Mouse (Mus musculus): Measurements from ENCODE around the gene Faf1.

Gene Faf1

DNA sequence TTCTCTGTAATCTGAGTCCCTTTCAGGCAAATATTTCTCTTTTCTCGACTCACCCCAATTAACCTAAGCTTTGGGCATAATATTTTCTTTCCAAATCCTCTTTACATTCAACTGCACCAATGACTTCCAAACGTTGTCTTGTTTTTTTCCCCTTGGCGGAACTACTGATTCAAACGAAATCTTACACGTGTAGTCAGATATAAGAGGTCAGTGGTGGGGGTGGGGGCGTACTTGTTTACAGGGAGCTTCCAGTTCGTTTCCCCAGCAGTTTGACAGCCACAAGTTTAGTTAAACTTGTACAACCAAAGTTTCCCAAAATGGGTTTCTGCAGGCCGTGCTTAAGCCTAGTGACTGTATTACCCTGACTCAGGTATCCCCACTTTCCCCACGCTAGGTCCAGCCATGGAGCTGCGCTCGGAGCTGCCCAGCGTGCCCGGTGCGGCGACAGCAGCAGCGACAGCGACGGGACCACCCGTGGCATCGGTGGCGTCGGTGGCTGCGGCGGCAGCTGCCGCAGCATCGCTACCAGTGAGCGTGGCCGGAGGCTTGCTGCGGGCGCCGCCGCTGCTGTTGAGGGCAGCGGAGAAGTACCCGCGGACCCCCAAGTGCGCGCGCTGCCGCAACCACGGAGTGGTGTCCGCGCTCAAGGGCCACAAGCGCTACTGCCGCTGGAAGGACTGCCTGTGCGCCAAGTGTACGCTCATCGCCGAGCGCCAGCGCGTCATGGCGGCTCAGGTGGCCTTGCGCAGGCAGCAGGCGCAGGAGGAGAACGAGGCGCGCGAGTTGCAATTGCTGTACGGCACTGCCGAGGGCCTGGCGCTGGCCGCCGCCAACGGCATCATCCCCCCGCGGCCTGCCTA is 303.3 kb downstream of the Faf1 start:
- peak; percentile 55 for DNase-seq (ENCODE audit: low spot score)

DNA sequence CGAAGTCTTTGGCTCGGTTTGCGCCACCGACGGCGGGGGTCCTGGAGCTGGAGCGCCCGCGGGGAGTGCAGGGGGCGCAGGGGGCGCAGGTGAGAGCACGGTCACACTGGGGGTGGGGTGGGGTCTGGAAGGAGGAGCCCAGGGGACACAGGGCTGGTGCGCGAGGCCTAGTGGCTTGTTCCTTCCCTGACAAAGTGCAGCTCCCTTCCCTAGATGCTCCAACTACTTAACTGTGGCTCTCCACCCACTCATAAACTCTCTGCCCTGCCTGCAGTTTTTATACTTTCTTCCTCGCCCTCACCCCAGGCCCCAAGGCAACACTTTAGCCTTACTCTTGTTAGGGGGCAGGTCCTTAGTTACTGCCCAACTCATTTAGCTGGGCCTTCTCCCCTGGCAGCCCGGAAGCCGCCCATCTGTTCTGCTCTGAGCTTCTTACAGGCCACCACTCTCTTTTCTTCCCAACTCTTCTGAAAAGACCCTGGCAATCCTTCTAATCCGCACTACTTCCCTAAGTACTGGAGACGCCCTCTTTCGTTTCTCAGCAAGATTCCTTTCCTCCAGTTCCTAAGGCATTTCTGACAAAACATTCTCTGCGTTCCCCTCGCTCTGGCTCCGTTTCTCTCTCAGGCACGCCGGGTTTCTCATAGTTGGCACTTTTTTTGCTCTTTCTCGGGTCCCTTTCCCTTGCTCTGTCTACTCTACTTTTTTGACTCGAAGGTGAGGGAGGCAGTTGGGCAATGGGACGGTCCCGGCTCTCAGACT is 304.1 kb downstream of the Faf1 start:
- peak; percentile 42 for DNase-seq (ENCODE audit: low spot score)

DNA sequence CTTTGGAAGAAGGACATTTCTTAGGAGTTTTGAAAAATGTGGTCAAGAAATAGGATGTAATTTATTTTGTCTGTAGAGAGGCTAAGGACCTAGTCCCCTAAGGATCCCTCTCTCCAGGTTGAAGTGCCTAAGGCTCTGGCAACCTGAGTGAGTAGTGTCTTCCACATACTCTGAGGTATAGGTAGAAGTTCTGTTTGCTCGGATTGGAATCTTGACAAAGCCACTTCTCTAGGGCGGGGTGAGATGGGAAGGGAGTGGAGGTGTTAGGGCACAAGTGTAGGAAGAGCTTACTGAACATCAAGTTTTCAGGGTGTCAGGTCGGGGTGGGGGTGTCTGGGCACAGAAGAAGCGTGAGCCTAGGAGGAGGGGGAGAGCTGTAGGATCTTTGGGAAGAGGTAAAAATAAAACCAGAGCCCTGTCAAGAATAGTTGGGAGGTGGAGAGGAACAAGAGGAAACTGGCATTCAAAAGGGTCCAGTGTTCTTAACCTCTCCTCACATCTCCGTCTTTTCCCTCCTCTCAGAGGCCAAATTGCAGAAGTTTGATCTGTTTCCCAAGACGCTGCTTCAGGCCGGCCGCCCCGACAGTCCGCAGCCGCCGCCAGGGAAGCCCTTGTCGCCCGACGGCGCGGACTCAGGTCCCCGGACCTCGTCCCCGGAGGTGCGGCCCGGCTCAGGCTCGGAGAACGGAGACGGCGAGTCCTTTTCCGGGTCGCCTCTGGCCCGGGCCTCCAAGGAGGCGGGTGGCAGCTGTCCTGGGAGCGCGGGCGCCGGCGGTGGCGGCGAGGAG is 304.9 kb downstream of the Faf1 start:
- peak; percentile 8 for DNase-seq (ENCODE audit: low spot score)

DNA sequence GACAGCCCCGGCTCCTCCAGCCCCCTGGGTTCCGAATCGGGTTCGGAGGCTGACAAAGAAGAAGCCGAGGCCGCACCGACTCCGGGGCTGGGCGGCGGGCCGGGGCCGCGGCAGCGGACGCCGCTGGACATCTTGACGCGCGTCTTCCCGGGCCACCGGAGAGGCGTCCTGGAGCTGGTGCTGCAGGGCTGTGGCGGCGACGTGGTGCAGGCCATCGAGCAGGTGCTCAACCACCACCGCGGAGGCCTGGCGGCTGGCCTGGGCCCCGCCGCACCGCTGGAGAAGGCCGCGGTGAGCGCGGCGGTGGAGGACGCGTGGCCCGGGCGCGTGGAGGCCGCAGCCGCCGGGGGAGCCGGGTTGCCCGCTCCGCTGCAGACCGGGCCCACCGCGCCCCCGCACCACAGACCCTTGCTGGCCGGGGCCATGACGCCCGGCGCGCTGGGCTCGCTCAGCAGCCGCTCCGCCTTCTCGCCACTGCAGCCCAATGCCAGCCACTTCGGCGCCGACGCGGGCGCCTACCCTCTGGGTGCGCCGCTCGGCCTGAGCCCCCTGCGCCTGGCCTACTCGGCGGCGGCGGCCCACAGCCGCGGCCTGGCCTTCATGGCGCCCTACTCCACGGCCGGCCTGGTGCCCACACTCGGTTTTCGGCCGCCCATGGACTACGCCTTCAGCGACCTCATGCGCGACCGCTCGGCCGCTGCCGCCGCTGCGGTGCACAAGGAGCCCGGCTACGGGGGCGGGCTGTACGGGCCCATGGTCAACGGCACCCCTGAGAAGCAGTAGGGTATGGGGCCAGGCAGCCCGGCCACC is 305.7 kb downstream of the Faf1 start:
- peak; percentile 41 for DNase-seq (ENCODE audit: low spot score)

DNA sequence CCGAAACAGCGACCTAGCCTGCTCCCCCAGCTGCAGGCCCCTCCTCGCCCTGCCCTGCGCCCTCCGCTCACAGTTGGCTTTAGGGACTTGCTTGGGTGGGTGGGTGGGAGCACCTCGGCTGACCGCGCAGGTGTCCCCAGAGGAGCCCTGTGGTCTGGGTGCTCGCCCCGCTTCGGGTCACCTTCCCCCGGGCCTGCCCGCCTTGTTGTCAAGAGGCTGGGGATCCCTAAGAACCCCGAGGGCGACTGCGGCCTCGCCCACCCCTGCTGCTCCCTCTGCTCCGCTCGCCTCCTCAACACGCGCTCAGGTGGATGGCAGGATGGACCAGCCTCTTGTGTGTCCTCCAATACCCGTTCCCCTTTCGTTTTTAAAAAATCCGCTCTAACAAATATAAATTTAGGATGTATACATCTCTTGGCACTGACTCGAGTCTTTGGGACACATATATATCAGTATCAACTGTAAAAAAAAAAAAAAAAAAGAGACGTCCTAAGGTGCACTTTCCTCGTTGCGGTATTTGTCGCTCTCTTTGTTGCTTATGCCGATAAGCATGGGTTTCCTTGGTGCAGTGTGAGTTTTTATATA is 306.4 kb downstream of the Faf1 start:
- DNase-seq (ENCODE audit: low spot score): peak; percentile 34

DNA sequence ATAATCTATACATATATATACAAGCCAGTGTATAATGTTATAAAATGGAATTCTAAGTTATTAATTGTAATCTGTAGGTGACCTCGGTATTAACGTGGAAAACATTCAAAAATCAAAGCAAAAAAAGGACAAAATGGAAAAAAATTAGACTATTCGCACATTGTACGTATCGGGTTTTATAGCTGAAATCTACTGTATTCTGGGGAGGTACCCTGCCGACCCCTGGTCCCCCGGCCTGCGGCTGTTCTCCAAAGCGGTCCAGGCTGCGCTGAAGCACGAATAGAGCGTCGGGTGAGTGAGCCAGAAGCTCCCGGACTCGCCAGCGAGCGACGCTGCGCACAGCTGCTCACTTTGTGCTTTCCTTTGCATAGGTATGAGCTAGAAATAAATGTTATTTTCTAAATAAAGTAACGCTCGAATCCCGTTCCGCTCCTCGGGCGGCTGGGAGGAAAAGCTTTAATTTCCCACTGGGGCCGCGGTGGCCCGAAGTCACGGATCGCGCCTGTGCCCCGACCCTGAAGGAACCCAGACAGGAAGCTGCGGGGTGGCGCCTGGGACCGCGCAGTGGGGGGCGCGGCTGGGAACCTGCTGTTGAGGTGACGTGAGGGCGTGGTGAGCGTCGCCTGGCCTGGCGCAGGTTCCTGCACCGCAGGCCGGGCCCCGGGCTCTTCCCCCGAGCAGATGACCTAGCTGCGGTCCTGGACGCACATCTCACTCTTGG is 307.1 kb downstream of the Faf1 start:
- DNase-seq (ENCODE audit: low spot score): peak; percentile 47

DNA sequence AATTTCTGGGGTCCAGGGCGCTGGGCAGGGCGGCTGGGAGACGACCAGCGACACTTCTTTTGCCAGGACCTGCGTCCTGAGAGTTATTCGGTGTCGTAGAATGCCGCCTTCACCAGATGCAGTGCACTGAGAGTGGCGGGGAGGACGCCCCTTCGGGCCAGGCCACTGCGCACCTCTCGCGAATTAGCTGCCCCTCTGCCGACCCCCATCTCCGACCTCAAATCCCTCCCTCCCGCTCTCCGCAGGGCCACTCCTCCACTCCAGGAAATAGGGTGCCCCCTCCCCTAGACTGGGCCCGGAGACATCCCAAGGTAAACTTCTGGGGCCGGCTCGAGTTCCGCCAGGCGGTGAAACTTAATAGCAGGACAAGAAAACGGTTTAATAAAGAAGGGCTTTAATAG is 307.6 kb downstream of the Faf1 start:
- peak; percentile 9 for DNase-seq (ENCODE audit: low spot score)

DNA sequence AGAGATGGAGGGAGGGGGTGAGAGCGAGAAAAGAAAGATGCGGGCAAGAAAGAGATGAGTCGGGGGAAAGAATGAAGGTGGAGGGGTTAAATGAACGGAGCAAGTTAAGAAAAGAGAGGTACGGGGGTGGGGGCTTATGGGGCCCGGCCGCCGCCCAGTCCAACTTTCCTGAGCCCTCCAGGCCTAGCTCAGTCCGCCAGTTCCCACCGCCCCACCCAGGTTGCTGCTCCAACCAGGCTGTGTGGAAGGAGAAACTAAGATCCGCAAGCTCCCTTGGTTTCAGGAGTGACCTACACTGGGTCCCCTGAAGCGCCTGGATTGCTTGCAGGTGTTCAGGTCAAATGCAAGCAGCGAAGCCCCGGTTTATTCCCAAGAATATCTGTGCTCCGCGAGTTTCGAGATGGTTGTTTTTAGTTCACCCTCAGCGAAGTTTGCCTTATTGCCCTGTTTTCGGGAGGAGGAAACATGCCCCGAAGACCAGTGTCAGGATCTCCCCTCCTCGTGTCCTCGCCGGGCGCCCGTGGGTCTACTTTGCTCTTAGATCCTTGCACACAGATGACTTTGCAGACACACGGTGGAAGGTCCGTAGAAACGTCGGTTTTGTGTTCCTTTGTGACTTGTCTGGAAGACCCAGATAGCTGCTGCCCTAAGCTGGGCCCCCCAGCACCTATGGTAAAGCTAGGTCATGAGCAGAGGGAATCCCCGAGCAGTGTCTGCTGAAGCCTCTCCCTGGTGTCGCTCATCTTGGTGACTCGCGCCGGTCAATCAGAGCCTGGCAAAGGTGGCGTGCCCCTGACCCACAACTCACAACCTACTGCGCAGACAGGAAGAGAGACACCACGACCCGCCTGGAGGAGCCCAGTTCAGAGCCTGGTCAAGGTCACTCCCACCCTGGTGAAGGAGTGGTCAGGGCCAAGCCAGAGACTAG is 308.4 kb downstream of the Faf1 start:
- DNase-seq (ENCODE audit: low spot score): peak; percentile 18

DNA sequence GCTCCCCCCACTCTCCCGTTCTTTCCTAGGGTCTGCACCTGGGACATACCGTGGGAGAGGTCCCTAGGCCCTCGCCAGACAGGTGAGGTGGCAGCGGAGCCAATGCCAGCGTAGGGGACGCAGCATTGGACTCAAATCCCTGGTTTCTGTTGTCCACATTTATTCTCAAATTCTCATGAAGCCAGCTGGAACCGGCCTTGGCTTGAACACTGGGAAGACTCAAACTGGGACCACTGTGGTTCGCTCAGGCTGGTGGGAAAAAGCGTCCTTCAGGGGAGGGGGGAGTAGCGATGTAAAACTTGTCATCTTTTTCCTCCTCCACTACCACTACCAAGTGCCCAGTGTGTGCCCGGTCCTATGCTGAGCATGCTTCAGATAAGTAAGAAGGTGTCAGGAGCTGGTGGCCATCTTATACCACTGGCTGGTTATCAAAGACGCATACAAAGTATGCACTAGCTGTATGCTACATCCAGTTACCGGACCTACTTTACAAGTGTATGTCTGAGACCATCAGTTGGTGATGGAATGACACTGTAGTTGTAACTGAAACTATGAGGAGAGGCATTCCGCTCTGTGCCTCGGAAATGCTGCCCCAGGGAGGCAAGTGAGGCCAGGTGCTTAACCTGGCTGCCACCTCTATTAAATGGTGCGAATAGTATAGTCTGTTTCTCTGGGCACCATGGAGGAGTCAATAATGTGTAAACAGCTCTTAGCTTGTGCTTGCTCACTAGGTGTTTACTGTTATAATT is 309.2 kb downstream of the Faf1 start:
- DNase-seq (ENCODE audit: low spot score): peak; percentile 9

DNA sequence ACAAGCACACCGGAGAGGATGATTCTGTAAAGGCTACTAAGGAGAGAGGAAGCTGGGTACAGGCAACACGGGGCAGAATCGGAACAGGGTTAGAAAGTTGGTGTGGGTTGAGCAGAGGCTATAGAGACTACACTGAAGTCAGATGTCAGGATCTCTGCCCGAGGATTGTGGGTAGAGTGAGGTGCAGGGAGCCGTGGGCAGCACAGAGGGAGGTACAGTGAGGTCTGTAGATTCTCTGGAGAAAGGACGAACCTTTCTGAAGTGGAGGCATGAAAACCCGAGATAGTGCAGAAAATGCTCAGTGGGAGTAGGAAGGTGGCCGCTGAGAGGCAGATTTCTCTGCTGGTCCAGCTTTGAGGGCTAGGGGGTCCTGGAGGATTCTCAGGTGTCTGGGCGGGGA is 309.9 kb downstream of the Faf1 start:
- DNase-seq (ENCODE audit: low spot score): peak; percentile 10

DNA sequence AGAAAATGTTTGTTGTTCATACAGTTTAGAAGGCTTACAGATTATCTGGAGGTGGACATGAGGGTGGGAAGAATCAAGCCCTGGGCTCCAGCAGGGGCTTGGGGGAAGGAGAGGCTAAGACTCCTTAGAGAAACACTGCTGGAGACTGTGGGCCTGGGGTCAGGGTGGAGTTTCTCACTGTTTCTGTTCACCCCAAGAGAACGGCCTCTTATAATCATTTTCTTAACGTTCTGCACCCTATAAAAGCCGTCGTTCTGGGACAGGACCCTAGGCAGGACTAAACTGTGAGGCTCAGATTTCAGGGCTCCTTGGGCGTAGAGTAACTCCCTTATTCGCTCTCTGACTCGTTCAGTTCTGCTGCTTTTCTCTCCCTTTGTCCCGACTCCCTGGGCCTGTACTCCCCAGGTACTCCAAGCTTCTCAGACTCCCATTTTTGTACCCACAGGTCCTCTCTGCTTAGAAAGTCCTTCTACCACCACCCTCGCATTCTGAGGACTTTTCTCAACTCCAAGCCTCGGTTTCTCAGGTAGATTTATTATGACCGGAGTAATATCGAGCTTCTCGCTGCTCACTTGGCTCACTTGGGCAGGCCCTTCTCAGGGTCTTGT is 310.5 kb downstream of the Faf1 start:
- DNase-seq (ENCODE audit: low spot score): peak; percentile 20

DNA sequence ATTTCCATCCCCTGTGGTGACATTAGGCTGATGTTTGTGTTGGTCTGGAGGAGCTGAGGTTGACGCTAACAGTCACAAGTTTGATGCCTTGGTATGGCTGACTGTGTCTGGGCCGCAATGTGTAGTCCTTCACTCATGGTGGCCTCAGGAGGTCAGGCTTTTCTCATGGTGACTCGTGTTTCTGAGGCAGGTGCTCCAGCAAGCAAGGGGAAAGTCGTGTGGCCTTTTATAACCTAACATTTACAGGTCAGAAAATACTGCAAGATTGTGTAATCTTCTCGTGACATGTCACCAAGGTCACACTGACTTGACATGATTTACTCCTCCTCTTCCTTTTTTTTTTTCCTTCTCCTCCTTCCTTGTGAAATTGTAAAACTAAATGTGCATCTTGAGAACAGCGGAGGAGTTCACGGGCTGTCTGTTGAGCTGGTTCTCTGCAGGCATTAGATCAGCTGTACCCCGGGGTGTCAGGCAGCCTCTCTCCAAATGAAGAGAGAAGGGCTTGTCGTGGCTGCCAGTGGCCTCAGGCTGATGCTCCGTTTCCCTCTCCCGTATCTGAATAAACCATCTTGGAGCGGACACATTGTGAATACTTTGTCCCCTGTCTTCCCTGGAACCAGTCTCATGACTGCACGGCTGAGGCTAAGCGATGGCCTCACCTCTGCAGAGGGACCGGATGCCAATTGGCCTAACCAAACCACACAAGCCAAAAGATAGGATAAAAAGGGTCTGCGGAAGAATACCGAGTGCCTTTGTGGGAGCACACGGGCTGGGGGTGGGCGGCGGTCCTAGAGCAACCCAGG is 311.4 kb downstream of the Faf1 start:
- DNase-seq (ENCODE audit: low spot score): peak; percentile 20

DNA sequence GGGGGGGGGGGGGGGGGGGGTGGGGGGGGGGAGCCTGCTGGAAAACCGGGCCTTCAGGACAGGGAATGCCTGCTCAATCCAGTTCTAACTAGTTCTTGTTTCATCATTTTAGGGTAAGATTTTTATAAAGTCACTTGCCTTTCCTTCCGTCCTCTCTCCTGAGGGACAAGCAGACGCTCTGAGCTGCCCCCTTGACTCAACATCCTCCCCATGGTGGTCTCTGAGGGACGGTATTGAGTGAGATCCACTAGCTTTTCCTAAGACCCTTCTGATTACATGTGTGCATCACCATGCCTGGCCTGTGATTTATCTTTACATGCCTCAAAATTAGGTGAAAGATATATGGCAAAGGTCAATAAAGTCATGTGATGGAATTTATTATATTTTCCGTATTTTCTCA is 312.0 kb downstream of the Faf1 start:
- DNase-seq (ENCODE audit: low spot score): no peak

DNA sequence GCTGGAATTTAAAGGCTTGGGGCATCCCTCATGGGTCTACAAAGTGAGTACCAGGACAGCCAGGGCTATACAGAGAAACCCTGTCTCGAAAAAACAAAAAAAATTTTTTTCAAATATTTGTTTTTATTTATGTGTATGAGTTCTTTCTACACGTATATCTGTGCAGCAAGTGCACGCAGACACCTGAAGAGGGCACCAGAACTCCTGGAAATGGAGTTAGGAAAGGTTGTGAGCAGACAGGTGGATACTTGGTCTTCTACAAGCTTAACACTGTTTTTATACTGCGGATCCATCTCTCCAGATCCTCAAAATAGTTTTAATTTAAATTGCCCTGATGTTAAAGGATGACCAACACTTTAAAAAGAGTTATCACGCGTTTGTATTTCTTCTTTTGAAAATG is 312.8 kb downstream of the Faf1 start:
- no peak for DNase-seq (ENCODE audit: low spot score)

DNA sequence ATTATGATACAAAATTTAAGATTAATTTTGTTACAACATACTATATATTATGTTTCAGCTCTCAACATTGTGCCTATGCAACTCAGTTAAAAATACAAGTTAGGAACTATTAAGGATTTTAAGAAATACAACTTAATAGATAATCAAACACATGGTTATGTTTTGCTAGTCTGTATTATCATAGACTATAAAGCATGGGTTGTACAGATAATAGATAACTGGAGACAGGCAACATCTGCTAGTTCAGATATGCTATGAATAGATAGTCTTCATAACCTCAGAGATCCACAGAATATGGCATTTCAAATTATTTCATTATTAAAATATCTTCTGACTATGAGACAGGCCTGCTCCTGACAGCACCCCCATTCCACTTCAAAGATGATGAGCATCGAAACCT is 329.7 kb downstream of the Faf1 start:
- DNase-seq (ENCODE audit: low spot score): no peak

Measured in retina, embryonic 14.5 days (tissue).